Mouse (Mus musculus): ENCODE measurements around the gene Prpsap1. TPM values are rescaled to one million over a fixed set of nuclear protein-coding genes. Genes with fewer than 3 reads are reported as not detected.
"Not testable (repeated sequence)": the region's sequence is repeated elsewhere in the genome, so short reads cannot be mapped to it uniquely, and the experiment has no call there.

The Prpsap1 gene
- polyA plus RNA-seq, 1 experiment from 2014 or later: 47.9 TPM

DNA sequence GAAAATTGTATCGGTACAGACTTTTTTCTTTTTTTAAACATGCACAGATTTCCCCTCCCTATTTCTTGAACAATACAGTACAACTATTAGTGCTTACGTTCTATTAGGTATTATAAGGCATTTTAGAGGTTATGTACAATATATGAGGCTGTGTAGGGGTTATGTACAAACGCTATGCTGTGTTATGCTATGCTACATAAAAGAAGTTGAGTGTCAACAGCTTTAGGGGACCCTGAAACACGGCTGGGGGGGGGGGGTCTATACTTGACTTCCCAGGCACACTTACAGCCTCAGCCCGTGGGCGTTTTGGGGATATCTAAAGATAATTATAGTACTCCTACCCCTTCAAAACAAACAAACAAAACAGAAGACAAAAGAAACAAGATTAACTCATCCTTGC is 61.9 kb downstream of the Prpsap1 start:
- H3K4me2 ChIP-seq (ENCODE audit: low read depth, low read length): no peak overlapping the region
- H3K9me3 ChIP-seq (replicated peaks; ENCODE audit: control insufficient read depth, low read length): no peaks in the 10 kb centered on the region
- no peak for ATAC-seq (ENCODE audit: low read depth)

DNA sequence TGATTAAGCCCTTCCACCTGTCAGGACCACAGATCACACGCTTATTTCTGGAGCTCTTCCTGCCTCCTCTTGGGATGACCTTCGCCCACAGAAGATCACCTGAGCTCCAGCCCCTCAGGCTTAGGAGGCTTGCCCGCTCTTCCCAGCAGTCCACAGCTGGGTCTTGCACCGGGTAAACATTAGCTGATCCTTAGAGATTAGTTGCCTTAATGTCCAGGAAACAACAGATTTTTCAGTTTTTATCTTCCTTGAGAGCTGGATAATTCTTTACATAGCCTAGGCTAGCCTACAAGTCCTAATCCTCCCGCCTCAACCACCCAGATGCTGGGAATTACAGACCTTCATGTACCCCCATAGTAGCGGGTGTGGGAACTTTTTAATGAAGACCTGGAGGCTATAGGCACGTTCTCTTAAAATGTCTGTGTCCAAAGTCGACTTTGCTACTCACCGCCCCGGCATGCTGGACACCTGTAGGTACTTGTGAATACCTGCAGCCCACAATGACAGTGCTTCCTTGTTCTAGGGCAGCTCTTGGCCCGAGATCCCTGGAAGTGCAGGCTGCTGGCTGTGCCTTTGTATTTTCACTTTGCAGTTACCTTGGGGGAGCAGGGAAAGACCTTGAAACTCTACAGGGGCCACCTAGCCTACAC is 62.4 kb downstream of the Prpsap1 start:
- peaks cover 51% of the 10 kb centered on the region for H3K4me1 ChIP-seq (ENCODE audit: control insufficient read depth, low read depth, low read length)
- H3K27ac ChIP-seq (ENCODE audit: low read length): no peak overlapping the region
- peak overlapping the region; percentile 57 for H3K4me2 ChIP-seq (ENCODE audit: low read depth, low read length)
- ATAC-seq (ENCODE audit: low read depth): no peak
- peak overlapping the region; percentile 53 for H3K9ac ChIP-seq (ENCODE audit: low read depth, low read length)
- H3K9me3 ChIP-seq (replicated peaks; ENCODE audit: control insufficient read depth, low read length): no peaks in the 10 kb centered on the region
- H3K36me3 ChIP-seq (ENCODE audit: control insufficient read depth, insufficient read depth): peaks cover 1% of the 10 kb centered on the region
- no peaks in the 10 kb centered on the region for H3K27me3 ChIP-seq (ENCODE audit: control insufficient read depth, insufficient read depth, low read depth, low read length)
- 59% methylated on average over 11 of the region's 11 CpGs for WGBS (ENCODE audit: insufficient replicate concordance)
- peak overlapping the region; percentile 21 for H3K4me3 ChIP-seq (ENCODE audit: low read depth, low read length)

More for the DNA sequence above, 61.9 kb downstream of the Prpsap1 start:
- H3K36me3 ChIP-seq (ENCODE audit: control insufficient read depth, insufficient read depth): peaks cover 5% of the 10 kb centered on the region
- no peak overlapping the region for H3K9ac ChIP-seq (ENCODE audit: low read depth, low read length)
- H3K4me3 ChIP-seq (ENCODE audit: low read depth, low read length): no peak overlapping the region
- no peaks in the 10 kb centered on the region for H3K27me3 ChIP-seq (ENCODE audit: control insufficient read depth, insufficient read depth, low read depth, low read length)
- no peak overlapping the region for H3K27ac ChIP-seq (ENCODE audit: low read length)
- peaks cover 56% of the 10 kb centered on the region for H3K4me1 ChIP-seq (ENCODE audit: control insufficient read depth, low read depth, low read length)
- WGBS (ENCODE audit: insufficient replicate concordance): 53% methylated on average over 6 of the region's 6 CpGs

DNA sequence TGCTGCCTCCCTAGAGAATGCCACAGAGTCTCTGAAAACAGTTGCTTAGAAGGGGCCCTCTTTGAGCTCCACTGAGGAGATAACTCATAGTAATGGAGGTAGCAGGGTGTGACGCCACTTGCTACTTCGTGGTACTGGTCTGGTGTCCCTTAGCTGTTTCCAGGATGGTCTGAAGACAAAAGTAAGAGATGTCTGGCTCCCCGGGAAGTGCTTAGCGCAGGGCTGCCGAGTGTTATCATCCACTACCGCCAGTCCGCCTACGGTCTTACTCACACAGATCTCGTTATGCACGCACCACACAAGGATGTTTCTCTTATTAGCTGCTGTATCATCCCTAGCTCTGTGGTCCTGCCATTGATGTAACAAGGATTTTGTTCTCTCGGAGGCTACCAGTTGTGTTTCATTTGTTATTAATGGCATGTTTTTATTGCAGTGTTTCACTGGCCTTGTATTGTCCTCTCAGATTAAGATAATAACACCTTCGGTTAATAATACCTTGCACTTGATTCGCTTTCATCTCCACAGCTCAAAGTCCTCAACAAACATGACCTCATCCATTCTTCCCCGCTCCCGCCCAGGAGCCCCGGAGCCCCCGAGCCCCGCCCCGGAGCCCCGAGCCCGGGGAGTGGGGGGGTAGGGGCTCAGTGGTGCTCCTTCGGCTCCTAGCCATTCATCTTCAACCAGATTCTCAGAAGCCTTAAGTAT is 63.1 kb downstream of the Prpsap1 start:
- no peaks in the 10 kb centered on the region for H3K9me3 ChIP-seq (replicated peaks; ENCODE audit: control insufficient read depth, low read length)
- H3K4me1 ChIP-seq (ENCODE audit: control insufficient read depth, low read depth, low read length): peaks cover 44% of the 10 kb centered on the region
- peak overlapping the region; percentile 57 for H3K4me2 ChIP-seq (ENCODE audit: low read depth, low read length)
- no peak for ATAC-seq (ENCODE audit: low read depth)
- H3K27ac ChIP-seq (ENCODE audit: low read length): peak overlapping the region; percentile 71
- H3K4me3 ChIP-seq (ENCODE audit: low read depth, low read length): peak overlapping the region; percentile 23
- no peaks in the 10 kb centered on the region; the same call in 1 of the 2 replicates for H3K36me3 ChIP-seq (ENCODE audit: control insufficient read depth, insufficient read depth)
- H3K27me3 ChIP-seq (ENCODE audit: control insufficient read depth, insufficient read depth, low read depth, low read length): no peaks in the 10 kb centered on the region
- peak overlapping the region; percentile 53 for H3K9ac ChIP-seq (ENCODE audit: low read depth, low read length)
- 35% methylated on average over 22 of the region's 22 CpGs for WGBS (ENCODE audit: insufficient replicate concordance)

DNA sequence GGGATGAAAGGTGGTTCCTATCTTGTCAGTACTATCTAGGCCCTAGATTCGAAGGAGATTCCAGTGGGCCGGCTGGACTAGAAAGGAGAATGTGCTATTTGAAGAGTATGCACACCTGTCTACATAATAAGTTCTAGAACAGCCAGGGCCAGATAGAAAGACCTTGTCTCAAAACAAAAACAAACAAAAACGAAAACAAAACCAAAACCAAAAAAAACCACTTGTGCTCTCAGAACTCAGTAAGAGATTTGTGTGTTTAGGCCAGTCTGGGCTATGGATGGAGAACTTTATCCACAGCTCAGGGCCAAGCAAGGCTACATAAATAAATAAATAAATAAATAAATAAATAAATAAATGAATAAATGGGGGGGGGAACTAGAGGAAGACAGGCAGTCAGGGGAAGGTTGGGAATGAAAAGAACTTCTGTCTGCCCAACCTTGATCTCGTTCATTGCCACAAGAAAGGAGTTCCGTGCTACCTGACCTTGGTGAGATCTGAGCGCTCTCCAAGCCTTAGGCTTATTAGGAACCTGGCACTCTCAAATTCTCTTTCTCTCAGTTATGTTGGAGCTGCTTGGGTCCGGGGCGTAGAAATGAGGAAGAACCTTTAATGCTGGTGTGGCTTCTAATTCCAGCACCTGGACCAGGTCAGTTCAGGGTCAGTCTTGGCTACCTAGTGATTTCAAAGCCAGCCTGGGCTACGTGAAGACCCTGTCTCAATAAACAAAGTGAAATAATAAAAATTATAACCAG is 64.0 kb downstream of the Prpsap1 start:
- 66% methylated on average over 9 of the region's 9 CpGs for WGBS (ENCODE audit: insufficient replicate concordance)
- Histone ChIP-seq H3K4me2 (ENCODE audit: low read depth, low read length) (peak overlapping the region; percentile 57), H3K4me1 (ENCODE audit: control insufficient read depth, low read depth, low read length) (peaks cover 38% of the 10 kb centered on the region), H3K9ac (ENCODE audit: low read depth, low read length) (peak overlapping the region; percentile 53), H3K36me3 (ENCODE audit: control insufficient read depth, insufficient read depth) (no peaks in the 10 kb centered on the region; the same call in 1 of the 2 replicates), H3K9me3 (replicated peaks; ENCODE audit: control insufficient read depth, low read length) (no peaks in the 10 kb centered on the region), H3K27ac (ENCODE audit: low read length) (peak overlapping the region; percentile 71), H3K27me3 (ENCODE audit: control insufficient read depth, insufficient read depth, low read depth, low read length) (no peaks in the 10 kb centered on the region), H3K4me3 (ENCODE audit: low read depth, low read length) (no peak overlapping the region)
- ATAC-seq (ENCODE audit: low read depth): no peak

DNA sequence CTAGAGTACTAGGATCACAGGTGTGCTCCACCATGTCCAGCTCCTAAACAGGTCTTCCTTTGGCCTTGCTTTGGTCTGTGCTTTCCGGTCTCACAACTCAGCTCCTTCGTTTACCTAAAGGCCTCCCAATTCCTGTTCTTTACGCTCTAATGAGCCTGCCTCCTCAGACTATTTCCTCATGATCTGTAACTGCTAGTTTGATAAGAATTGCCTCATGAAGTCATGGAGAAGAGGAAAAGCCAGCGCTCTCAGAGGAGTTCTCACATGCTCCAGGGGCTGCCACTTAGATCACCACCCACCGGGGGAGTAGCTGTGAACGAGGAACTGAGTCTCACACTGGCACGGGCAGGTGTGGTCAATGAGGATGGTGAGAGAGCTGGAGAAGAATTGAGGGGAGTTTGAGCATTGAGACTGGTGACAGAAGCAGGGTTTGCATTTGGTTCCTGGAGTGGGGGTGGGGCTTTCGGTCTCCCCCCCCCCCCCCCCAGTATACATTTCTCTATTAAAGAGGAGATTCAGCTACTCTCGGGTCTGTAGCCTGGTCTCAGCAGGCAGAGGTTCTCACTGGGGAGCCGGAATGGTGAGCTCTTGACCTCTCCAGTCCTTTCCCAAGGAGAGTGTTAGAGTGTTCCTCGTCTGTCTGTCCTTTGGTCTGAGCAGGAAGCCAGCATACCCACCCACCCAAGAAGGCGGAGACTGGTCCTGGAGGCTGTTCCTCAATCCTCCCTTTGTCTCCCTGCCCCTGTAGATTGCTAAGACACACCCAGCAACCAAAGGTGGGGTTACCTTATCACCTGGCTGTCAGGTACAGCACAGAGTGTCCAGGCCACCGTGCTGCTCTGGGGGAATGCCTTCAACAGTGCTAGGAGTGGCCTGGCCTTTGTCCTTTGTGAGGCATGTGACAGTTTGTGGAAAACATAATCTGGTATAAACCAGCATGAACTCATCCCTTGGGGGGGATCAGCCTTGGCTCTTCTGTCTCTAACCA is 64.8 kb downstream of the Prpsap1 start:
- Histone ChIP-seq H3K4me2 (ENCODE audit: low read depth, low read length) (peak overlapping the region; percentile 57), H3K9ac (ENCODE audit: low read depth, low read length) (peak overlapping the region; percentile 29), H3K4me1 (ENCODE audit: control insufficient read depth, low read depth, low read length) (peaks cover 41% of the 10 kb centered on the region), H3K36me3 (ENCODE audit: control insufficient read depth, insufficient read depth) (no peaks in the 10 kb centered on the region), H3K4me3 (ENCODE audit: low read depth, low read length) (no peak overlapping the region), H3K27me3 (ENCODE audit: control insufficient read depth, insufficient read depth, low read depth, low read length) (no peaks in the 10 kb centered on the region), H3K9me3 (replicated peaks; ENCODE audit: control insufficient read depth, low read length) (no peaks in the 10 kb centered on the region), H3K27ac (ENCODE audit: low read length) (peak overlapping the region; percentile 35)
- ATAC-seq (ENCODE audit: low read depth): no peak
- WGBS (ENCODE audit: insufficient replicate concordance): 31% methylated on average over 13 of the region's 13 CpGs

DNA sequence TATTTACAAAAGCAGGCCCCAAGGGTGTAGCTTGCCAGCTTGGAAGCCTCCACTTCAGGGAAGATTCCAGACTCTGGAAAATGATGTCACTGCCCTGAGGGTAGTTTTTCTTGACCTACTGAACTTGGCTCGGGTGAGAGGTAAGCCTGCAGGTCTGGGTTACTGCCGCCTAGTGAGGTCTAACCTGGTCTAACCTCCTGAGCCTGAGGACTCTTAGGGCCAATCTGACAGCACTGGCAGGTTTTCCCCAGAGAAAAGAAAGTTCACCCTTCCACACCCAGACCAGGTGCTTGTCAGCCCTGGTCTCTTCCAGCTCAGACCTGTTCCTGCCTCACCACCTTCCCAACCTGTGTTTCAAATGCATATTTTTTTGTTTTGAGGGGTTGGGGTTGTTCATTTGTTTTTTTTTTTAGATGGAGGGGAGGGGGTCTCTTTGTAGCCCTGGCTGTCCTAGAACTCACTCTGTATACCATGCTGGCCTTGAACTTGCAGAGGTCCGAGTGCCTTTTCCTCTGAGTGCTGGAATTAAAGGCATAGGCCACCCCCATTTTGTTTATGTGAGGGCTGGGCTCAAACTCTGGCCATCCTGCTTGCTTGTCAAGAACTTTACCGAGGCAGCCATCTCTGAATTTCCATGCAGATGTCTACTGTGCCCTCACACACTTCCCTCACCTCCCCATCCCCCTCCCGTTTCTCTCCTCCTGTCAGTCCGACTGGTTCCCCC is 67.0 kb downstream of the Prpsap1 start:
- no peak for ATAC-seq (ENCODE audit: low read depth)
- 62% methylated on average over 6 of the region's 6 CpGs for WGBS (ENCODE audit: insufficient replicate concordance)
- H3K27ac ChIP-seq (ENCODE audit: low read length): no peak overlapping the region

DNA sequence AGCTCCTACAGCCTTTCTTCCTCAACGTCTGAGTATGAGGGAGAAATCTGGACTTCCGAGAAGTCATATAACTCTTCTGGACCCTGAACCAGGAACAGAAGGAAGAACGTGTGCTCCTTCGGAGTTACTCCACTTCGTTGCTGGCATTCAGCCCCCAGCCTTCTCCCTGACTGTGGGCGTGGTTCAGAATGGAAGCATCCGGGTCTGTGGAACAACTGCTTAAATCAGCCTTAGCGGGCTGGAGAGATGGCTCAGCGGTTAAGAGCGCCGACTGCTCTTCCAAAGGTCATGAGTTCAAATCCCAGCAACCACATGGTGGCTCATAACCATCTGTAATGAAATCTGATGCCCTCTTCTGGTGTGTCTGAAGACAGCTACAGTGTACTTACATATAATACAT is 67.7 kb downstream of the Prpsap1 start:
- not testable (repeated sequence) for H3K9me3 ChIP-seq (replicated peaks; ENCODE audit: control insufficient read depth, low read length)

More for the DNA sequence above, 67.0 kb downstream of the Prpsap1 start:
- no peaks in the 10 kb centered on the region for H3K27me3 ChIP-seq (ENCODE audit: control insufficient read depth, insufficient read depth, low read depth, low read length)
- no peak overlapping the region for H3K4me2 ChIP-seq (ENCODE audit: low read depth, low read length)
- H3K9me3 ChIP-seq (replicated peaks; ENCODE audit: control insufficient read depth, low read length): no peaks in the 10 kb centered on the region
- H3K4me3 ChIP-seq (ENCODE audit: low read depth, low read length): no peak overlapping the region
- H3K9ac ChIP-seq (ENCODE audit: low read depth, low read length): no peak overlapping the region
- H3K4me1 ChIP-seq (ENCODE audit: control insufficient read depth, low read depth, low read length): peaks cover 38% of the 10 kb centered on the region
- no peaks in the 10 kb centered on the region for H3K36me3 ChIP-seq (ENCODE audit: control insufficient read depth, insufficient read depth)

More for the DNA sequence above, 67.7 kb downstream of the Prpsap1 start:
- H3K4me2 ChIP-seq (ENCODE audit: low read depth, low read length); H3K9ac ChIP-seq (ENCODE audit: low read depth, low read length); H3K27ac ChIP-seq (ENCODE audit: low read length); ATAC-seq (ENCODE audit: low read depth); H3K36me3 ChIP-seq (ENCODE audit: control insufficient read depth, insufficient read depth); H3K4me3 ChIP-seq (ENCODE audit: low read depth, low read length); H3K27me3 ChIP-seq (ENCODE audit: control insufficient read depth, insufficient read depth, low read depth, low read length): not testable (repeated sequence)
- 82% methylated on average over 11 of the region's 11 CpGs for WGBS (ENCODE audit: insufficient replicate concordance)
- peaks cover 33% of the 10 kb centered on the region for H3K4me1 ChIP-seq (ENCODE audit: control insufficient read depth, low read depth, low read length)
